Mouse (Mus musculus) Muller cell, postnatal 12 days (primary cell): ENCODE results near the gene Ube2g2.
A peak's percentile ranks its signal among the peaks of the same experiment; 100 is the strongest.
"Not testable (repeated sequence)": the region's sequence is repeated elsewhere in the genome, so short reads cannot be mapped to it uniquely, and the experiment has no call there.

Experiments used
- DNase-seq: peaks from one replicate; pipeline ENCODE4 v3.0.0-alpha.2; 2015; ENCODE audit errors: inconsistent ontology term

The Ube2g2 gene

GRCm38 (mm10) chr10:77643160-77643559 is 21.1 kb downstream of the Ube2g2 start:
- no peak for DNase-seq

- DNase-seq, result no peak
These were observed 23.5 kb downstream of the Ube2g2 start for GRCm38 (mm10) chr10:77645571-77645970.

- DNase-seq, result no peak
These were observed 25.4 kb downstream of the Ube2g2 start for GRCm38 (mm10) chr10:77647461-77647860.

GRCm38 (mm10) chr10:77647901-77648300 is 25.8 kb downstream of the Ube2g2 start:
- no peak for DNase-seq

- no peak for DNase-seq
These were observed 30.0 kb downstream of the Ube2g2 start for GRCm38 (mm10) chr10:77652046-77652445.

- DNase-seq, result no peak
These were observed 36.4 kb downstream of the Ube2g2 start for GRCm38 (mm10) chr10:77658286-77658994.

- no peak for DNase-seq
These were observed 42.0 kb downstream of the Ube2g2 start for GRCm38 (mm10) chr10:77663949-77664665.

- peak; percentile 81 for DNase-seq
These were observed 44.3 kb downstream of the Ube2g2 start for GRCm38 (mm10) chr10:77666342-77666741.

GRCm38 (mm10) chr10:77667402-77667801 is 45.3 kb downstream of the Ube2g2 start:
- DNase-seq, result peak; percentile 14

- no peak for DNase-seq
These were observed 48.6 kb downstream of the Ube2g2 start for GRCm38 (mm10) chr10:77670710-77671109.

GRCm38 (mm10) chr10:77671519-77671918 is 49.4 kb downstream of the Ube2g2 start:
- no peak for DNase-seq

- DNase-seq, result no peak
These were observed 51.7 kb downstream of the Ube2g2 start for GRCm38 (mm10) chr10:77673765-77674164.

GRCm38 (mm10) chr10:77677562-77677961 is 55.5 kb downstream of the Ube2g2 start:
- DNase-seq, result peak; percentile 76

GRCm38 (mm10) chr10:77682994-77683393 is 60.9 kb downstream of the Ube2g2 start:
- DNase-seq, result no peak

- DNase-seq, result no peak
These were observed 62.1 kb downstream of the Ube2g2 start for GRCm38 (mm10) chr10:77684181-77684580.

GRCm38 (mm10) chr10:77685895-77686664 is 64.0 kb downstream of the Ube2g2 start, which contains the start of gene Tspear:
Gene Tspear (plus strand): TSS chr10:77686569.
- DNase-seq, result no peak

GRCm38 (mm10) chr10:77687021-77687420 is 64.9 kb downstream of the Ube2g2 start:
- no peak for DNase-seq

GRCm38 (mm10) chr10:77690356-77690807 is 68.3 kb downstream of the Ube2g2 start, which contains the start of gene Gm19402:
Gene Gm19402 (minus strand): TSS chr10:77690757.
- DNase-seq, result not testable (repeated sequence)
